Mouse (Mus musculus) cerebellum, postnatal 10 days (tissue): ENCODE results near the gene Prr7.

ENCODE experiments used
- DNase-seq, 2 experiments: peaks; one replicate each; pipeline ENCODE4 v3.0.0; 2021; ENCODE audit warnings: mixed read lengths in 2 of 2

Gene Prr7

GRCm38 (mm10) chr13:55510332-55510667 is 46.2 kb downstream of the Prr7 start:
- no peak for DNase-seq

DNA sequence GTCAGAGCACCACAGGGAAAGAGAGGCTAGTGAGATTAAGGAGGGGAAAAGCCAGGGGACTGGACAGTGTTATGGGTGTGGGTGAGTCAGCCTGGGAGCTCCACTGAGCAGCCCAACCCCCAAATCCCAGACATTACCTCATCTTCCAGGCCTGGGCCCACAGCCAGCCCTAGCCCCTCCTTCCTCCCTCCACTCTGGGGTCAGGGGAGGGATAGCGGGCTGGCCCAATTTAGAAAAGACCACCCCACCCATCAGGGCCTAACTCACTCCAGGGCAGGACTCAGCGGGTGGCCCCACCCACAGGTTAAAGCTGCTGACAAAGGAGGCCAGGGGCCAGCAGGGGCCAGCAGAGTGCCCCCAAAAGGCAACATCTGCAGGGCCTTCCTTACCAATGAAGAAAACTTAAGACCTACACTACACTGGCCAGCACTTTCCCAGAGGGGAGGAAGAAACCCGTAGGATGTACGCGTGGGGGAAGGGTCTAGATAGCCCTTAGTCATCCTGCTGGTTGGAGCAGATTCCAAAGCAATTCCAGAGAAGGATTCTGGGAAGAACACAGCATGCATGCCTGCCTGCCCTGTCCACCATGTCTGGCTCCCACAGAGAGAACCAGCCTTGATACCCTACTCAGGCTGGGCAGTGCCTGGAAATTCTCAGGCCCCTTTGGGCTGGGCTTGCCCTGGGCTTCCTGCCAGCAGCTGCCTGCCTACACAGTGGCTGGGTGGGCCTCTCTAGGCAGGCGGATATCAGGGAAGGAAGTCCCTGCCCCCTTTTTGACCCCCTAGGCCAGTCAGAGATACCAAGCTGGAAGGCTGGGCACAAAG is 46.8 kb downstream of the Prr7 start:
- DNase-seq: peak; percentile 66 to 74

DNA sequence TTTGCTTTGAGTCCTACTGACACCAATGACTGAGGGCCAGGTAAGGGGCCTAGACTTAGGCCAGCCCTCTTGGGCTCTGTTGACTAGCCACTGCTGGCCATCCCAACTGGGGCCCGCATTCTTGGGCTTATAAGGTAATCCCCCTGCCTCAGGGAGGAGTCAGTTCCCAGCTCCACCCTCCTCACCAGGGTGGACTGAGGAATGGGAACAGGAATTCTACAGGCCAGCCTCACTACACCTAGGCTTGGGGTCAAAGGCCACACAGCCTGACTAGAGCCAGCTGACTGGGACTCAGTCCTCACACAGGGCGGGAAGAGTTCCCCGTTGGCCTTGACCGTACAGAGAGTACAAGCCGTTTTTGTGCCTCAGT is 47.4 kb downstream of the Prr7 start:
- DNase-seq: no peak

GRCm38 (mm10) chr13:55512379-55513031 is 48.4 kb downstream of the Prr7 start:
- peak; percentile 80 to 84 for DNase-seq

GRCm38 (mm10) chr13:55513111-55513748 is 49.2 kb downstream of the Prr7 start, which contains the start of gene Pdlim7:
Pdlim7 (minus strand) TSS chr13:55513676.
- DNase-seq: peak; percentile 95 to 96

GRCm38 (mm10) chr13:55513828-55514227 is 49.8 kb downstream of the Prr7 start:
- DNase-seq: peak in 1 of 2 experiments; percentile 32

- peak; percentile 95 to 98 for DNase-seq
These were observed 52.9 kb downstream of the Prr7 start for GRCm38 (mm10) chr13:55516955-55517354.

DNA sequence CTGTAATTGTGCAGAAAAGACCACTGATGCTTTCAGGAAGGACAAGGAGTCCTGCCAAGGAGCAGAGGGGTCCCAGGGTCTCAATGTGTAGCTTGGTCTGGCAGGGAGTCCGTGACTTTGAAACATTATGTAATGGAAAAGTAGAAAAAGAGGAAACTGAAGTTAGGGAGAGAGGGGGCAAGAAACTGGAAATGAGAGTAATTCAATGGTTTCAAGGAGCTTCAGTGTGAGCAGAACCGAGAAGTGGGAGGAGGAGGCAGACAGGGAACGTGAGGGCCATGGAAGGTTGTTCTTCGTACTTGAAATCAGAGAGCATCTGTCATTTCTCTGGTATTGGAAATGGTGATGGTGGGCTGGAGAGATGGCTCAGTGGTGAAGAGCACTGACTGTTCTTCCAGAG is 55.5 kb downstream of the Prr7 start:
- DNase-seq: no peak

GRCm38 (mm10) chr13:55522730-55523129 is 58.7 kb downstream of the Prr7 start:
- no peak for DNase-seq
